Mouse (Mus musculus): ENCODE measurements around the gene Pltp. TPM values are rescaled to one million over a fixed set of nuclear protein-coding genes. Genes with fewer than 3 reads are reported as not detected.
"Not testable (repeated sequence)": the region's sequence is repeated elsewhere in the genome, so short reads cannot be mapped to it uniquely, and the experiment has no call there.

Gene Pltp
- polyA plus RNA-seq, 1 experiment from 2014 or later, result 67.2 TPM

DNA sequence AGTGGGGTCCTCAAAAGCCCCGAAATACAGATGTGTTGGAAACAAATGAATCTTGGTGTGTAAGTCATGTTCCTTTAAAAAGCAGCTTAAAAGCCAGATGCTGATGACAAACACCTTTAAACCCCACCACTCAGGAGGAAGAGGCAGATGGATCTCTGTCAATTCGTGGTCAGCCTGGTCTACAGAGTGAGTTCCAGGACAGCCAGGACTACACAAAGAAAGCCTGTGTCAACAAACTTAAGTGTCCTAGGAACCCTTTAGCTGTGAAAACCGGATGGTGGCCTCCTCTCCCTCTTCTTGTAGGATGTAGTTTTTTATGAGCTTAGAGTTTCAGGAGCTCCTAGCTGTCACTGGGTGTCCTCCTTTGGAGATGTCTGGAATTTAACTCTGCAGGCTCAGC lies 16.1 kb upstream of the Pltp start:
- Histone ChIP-seq H3K36me3 (ENCODE audit: control insufficient read depth, insufficient read depth) (0 out of 2 replicates have a peak, but pooled peaks cover 2% of the 10 kb centered on the region), H3K27me3 (ENCODE audit: control insufficient read depth, insufficient read depth, low read length) (no peaks in the 10 kb centered on the region), H3K4me1 (ENCODE audit: control insufficient read depth, insufficient read depth, low read length) (peaks cover 24% of the 10 kb centered on the region), H3K4me2 (ENCODE audit: low read depth, low read length) (no peak overlapping the region), H3K27ac (ENCODE audit: low read length) (peak overlapping the region; percentile 89), H3K9me3 (replicated peaks; ENCODE audit: control insufficient read depth, low read length) (no peaks in the 10 kb centered on the region), H3K9ac (ENCODE audit: low read length) (peak overlapping the region; percentile 38), H3K4me3 (ENCODE audit: low read length) (no peak overlapping the region)
- WGBS, result 48% methylated on average over 3 of the region's 3 CpGs
- ATAC-seq (replicated peaks; ENCODE audit: extremely low read depth, insufficient read depth, low FRiP score), result no peak

DNA sequence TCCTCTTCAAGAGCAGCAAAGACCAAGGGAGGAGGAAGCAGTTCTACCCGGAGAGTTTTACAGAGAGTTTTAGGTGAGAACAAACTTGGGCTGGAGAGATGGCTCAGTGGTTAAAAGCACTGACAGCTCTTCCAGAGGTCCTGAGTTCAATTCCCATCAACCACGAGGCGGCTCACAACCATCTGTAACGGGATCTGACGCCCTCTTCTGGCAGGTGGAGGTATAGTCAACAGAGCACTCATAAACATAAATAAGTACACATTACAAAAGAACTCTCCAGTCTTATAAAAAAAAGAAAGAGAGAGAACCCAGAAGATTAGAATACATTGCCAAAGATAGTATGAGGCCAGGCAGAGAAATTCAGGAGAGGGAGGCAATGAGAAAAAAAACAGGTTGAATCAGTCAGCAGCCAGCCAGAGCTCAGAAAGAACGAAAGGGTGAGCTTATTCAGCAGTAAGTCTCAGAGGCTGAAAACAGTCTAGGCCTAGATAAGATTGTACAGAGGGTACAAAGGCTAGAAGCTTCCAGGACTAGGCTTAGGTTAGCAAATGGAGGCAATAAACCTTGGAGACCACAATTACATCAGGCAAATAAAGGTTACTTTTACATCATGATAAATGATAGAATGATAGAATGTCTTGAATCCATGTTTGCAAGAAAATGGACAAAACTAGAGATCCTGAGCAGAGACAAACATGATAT lies 14.2 kb upstream of the Pltp start:
- H3K27ac ChIP-seq (ENCODE audit: low read length), result no peak overlapping the region
- H3K9ac ChIP-seq (ENCODE audit: low read length), result no peak overlapping the region
- H3K36me3 ChIP-seq (ENCODE audit: control insufficient read depth, insufficient read depth), result no peaks in the 10 kb centered on the region
- no peak for ATAC-seq (replicated peaks; ENCODE audit: extremely low read depth, insufficient read depth, low FRiP score)
- H3K4me3 ChIP-seq (ENCODE audit: low read length), result no peak overlapping the region
- H3K27me3 ChIP-seq (ENCODE audit: control insufficient read depth, insufficient read depth, low read length), result no peaks in the 10 kb centered on the region
- H3K4me2 ChIP-seq (ENCODE audit: low read depth, low read length), result no peak overlapping the region
- peaks cover 23% of the 10 kb centered on the region for H3K4me1 ChIP-seq (ENCODE audit: control insufficient read depth, insufficient read depth, low read length)
- WGBS, result 50% methylated on average over 6 of the region's 6 CpGs
- peaks cover 7% of the 10 kb centered on the region for H3K9me3 ChIP-seq (replicated peaks; ENCODE audit: control insufficient read depth, low read length)

DNA sequence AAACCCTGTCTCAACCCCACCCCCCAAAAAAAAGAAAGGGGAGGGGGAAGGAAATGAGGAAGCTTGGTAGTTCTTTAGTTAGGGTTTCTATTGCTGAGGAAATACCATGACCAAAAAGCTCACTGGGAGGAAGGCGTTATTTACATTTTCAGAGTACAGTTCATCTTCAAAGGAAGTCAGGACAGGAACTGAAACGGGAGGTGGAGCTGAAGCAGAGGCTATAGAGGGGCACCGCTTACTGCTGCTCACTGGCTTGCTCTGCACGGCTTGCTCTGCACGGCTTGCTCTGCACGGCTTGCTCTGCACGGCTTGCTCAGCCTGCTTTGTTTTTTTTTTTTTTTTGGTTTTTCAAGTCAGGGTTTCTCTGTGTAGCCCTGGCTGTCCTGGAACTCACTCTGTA lies 11.0 kb upstream of the Pltp start:
- no peaks in the 10 kb centered on the region for H3K36me3 ChIP-seq (ENCODE audit: control insufficient read depth, insufficient read depth)
- no peaks in the 10 kb centered on the region for H3K27me3 ChIP-seq (ENCODE audit: control insufficient read depth, insufficient read depth, low read length)
- H3K27ac ChIP-seq (ENCODE audit: low read length), result no peak overlapping the region
- peaks cover 7% of the 10 kb centered on the region for H3K9me3 ChIP-seq (replicated peaks; ENCODE audit: control insufficient read depth, low read length)
- 58% methylated on average over 7 of the region's 7 CpGs for WGBS
- no peak overlapping the region for H3K9ac ChIP-seq (ENCODE audit: low read length)
- H3K4me1 ChIP-seq (ENCODE audit: control insufficient read depth, insufficient read depth, low read length), result peaks cover 12% of the 10 kb centered on the region
- no peak overlapping the region for H3K4me3 ChIP-seq (ENCODE audit: low read length)
- no peak for ATAC-seq (replicated peaks; ENCODE audit: extremely low read depth, insufficient read depth, low FRiP score)
- no peak overlapping the region for H3K4me2 ChIP-seq (ENCODE audit: low read depth, low read length)

DNA sequence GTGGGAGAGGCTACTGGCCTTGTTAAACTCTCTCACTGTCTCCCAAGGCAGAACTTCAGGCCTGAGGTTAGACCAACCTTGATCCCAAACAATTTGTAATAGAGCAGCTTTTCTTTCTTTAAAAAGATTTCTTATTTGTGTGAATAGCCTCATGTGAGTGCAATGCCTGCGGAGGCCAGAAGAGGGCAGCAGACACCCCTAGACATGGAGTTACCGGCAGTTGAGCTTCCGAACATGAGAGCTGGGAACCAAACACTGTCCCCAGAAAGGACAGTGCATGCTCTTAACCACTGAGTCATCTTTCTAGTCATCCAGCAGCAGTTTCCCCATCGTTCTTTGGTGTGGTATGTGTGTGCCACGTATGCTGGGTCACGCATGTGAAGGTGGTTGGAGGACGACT lies 10.1 kb upstream of the Pltp start:
- no peak for ATAC-seq (replicated peaks; ENCODE audit: extremely low read depth, insufficient read depth, low FRiP score)
- Histone ChIP-seq H3K27ac (ENCODE audit: low read length) (peak overlapping the region; percentile 90), H3K4me1 (ENCODE audit: control insufficient read depth, insufficient read depth, low read length) (peaks cover 16% of the 10 kb centered on the region), H3K36me3 (ENCODE audit: control insufficient read depth, insufficient read depth) (no peaks in the 10 kb centered on the region), H3K9ac (ENCODE audit: low read length) (no peak overlapping the region), H3K4me3 (ENCODE audit: low read length) (no peak overlapping the region), H3K9me3 (replicated peaks; ENCODE audit: control insufficient read depth, low read length) (peaks cover 7% of the 10 kb centered on the region), H3K4me2 (ENCODE audit: low read depth, low read length) (no peak overlapping the region), H3K27me3 (ENCODE audit: control insufficient read depth, insufficient read depth, low read length) (no peaks in the 10 kb centered on the region)
- 87% methylated on average over 7 of the region's 7 CpGs for WGBS

DNA sequence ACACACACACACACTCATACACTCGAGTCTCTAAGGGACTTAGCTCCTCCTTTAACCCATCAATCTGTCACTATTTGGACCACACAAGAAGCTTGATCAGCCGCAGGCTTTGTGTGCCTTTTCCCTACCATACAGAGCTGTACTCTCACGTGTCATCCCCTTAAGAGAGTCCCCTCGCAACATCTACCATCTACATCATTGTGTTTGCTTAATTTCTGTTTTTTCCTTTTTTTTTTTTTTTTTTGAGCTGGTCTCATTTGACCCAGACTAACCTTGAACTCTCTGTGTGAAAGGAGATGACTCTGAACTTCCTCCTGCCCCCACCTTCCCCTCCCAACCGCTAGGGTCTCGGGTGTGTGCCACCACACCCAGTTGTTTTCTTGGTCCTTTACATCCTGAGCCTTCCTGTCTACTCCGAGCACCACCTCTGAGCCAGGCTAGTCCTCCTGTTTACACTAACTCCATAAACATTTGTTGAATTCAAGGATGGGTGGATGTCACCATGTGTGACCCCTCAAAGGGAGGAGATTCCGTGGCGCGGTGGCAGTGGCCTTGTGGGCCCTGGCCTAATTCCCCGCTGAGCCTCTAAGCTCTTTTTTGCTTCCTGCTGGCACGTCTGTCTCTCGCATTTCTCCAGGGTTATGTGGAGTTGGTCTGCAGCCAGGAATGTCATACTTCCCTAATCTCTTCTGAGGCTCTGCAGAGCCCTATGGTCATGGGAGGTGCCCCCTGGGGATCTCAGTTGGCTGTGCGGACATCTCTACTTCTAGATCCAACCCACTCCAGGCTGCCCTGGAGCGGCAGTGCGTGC lies 9.4 kb upstream of the Pltp start:
- Histone ChIP-seq H3K27me3 (ENCODE audit: control insufficient read depth, insufficient read depth, low read length) (no peaks in the 10 kb centered on the region), H3K4me1 (ENCODE audit: control insufficient read depth, insufficient read depth, low read length) (peaks cover 20% of the 10 kb centered on the region), H3K4me3 (ENCODE audit: low read length) (no peak overlapping the region), H3K27ac (ENCODE audit: low read length) (peak overlapping the region; percentile 90), H3K9ac (ENCODE audit: low read length) (peak overlapping the region; percentile 39), H3K9me3 (replicated peaks; ENCODE audit: control insufficient read depth, low read length) (peaks cover 7% of the 10 kb centered on the region), H3K36me3 (ENCODE audit: control insufficient read depth, insufficient read depth) (no peaks in the 10 kb centered on the region), H3K4me2 (ENCODE audit: low read depth, low read length) (no peak overlapping the region)
- ATAC-seq (replicated peaks; ENCODE audit: extremely low read depth, insufficient read depth, low FRiP score), result peak; percentile 91
- WGBS, result 16% methylated on average over 16 of the region's 16 CpGs

DNA sequence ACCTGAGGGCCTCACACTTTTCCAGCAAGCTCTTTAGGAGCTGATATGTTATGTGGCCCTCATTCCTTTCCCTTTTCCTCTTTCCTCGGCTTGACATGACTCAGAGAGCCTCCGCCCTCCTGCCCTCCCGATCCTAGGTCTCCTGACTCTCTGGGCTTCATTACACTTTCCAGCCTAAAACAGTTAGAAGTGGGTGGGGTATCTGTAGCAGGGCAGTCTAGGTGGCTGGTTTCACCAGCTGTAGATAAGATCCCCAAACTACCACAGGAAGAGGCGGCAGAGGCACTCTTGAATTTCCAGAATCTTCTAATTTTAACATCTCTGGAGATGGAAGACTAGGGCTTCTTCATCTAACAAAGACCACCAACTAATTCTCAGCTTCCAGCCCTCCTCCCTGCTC lies 7.1 kb upstream of the Pltp start:
- Histone ChIP-seq H3K27me3 (ENCODE audit: control insufficient read depth, insufficient read depth, low read length) (no peaks in the 10 kb centered on the region), H3K9me3 (replicated peaks; ENCODE audit: control insufficient read depth, low read length) (peaks cover 7% of the 10 kb centered on the region), H3K4me2 (ENCODE audit: low read depth, low read length) (no peak overlapping the region), H3K36me3 (ENCODE audit: control insufficient read depth, insufficient read depth) (no peaks in the 10 kb centered on the region), H3K9ac (ENCODE audit: low read length) (no peak overlapping the region), H3K4me1 (ENCODE audit: control insufficient read depth, insufficient read depth, low read length) (peaks cover 31% of the 10 kb centered on the region), H3K27ac (ENCODE audit: low read length) (no peak overlapping the region), H3K4me3 (ENCODE audit: low read length) (no peak overlapping the region)
- 65% methylated on average over 4 of the region's 4 CpGs for WGBS
- ATAC-seq (replicated peaks; ENCODE audit: extremely low read depth, insufficient read depth, low FRiP score), result no peak

DNA sequence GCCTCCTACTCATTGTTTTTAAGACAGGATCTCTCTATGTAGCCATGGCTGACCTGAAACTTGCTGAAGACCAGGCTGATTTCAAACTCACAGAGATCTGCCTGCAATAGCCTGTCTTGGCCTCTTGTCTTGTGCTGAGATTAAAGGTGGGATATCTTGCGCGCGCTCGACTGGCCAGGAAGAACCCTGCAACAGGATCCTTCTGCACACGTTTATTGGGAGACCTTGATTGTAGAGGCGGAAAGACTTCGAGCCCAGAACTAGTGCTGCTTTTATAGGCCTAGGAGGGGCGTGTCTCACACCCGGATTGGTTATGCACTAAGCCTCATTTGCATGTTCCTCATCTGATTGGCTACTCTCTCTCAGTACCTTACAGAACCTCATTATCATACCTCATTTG lies 5.9 kb upstream of the Pltp start:
- not testable (repeated sequence) for H3K4me2 ChIP-seq (ENCODE audit: low read depth, low read length); H3K36me3 ChIP-seq (ENCODE audit: control insufficient read depth, insufficient read depth); H3K4me3 ChIP-seq (ENCODE audit: low read length); H3K27ac ChIP-seq (ENCODE audit: low read length); H3K9me3 ChIP-seq (replicated peaks; ENCODE audit: control insufficient read depth, low read length); ATAC-seq (replicated peaks; ENCODE audit: extremely low read depth, insufficient read depth, low FRiP score); H3K9ac ChIP-seq (ENCODE audit: low read length); H3K27me3 ChIP-seq (ENCODE audit: control insufficient read depth, insufficient read depth, low read length)
- H3K4me1 ChIP-seq (ENCODE audit: control insufficient read depth, insufficient read depth, low read length), result peaks cover 31% of the 10 kb centered on the region
- 91% methylated on average over 8 of the region's 9 CpGs for WGBS

DNA sequence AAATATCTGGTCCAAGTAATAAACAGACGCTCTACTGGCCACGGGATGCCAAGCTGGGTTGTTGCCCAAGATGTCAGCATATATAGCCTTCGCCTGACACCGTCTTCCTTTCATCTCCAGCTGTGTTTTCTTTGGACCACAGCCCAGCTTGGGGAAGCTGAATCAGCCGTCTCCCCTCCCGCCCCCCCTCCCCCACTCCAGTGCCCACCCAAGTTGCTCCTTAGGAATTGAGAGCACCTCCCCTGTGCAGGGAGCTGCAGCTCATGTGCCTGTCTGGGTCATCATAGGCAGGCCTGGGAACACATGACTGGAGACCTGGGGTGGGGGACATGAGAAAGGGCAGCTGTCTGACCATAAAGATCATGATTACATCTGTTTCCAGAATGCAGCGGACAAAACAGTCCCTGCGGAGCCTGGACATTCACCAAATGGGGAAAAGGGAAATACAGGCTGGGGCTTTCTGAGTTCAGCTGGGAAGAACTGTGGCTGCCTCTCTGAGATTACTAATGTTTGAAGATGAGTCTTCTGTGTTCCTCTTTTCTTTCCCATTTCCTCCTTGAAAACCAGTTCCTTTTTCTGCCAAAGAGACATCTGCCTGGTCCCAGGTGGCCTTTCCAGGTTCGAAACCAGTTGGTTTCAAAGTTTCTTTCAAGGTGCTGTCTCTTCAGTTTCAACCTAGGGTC lies 4.8 kb upstream of the Pltp start:
- ATAC-seq (replicated peaks; ENCODE audit: extremely low read depth, insufficient read depth, low FRiP score), result peak; percentile 38
- H3K4me3 ChIP-seq (ENCODE audit: low read length), result no peak overlapping the region
- WGBS, result 35% methylated on average over 9 of the region's 9 CpGs
- no peaks in the 10 kb centered on the region for H3K36me3 ChIP-seq (ENCODE audit: control insufficient read depth, insufficient read depth)
- H3K27ac ChIP-seq (ENCODE audit: low read length), result peak overlapping the region; percentile 70
- peaks cover 4% of the 10 kb centered on the region for H3K27me3 ChIP-seq (ENCODE audit: control insufficient read depth, insufficient read depth, low read length)
- peaks cover 31% of the 10 kb centered on the region for H3K4me1 ChIP-seq (ENCODE audit: control insufficient read depth, insufficient read depth, low read length)
- H3K9me3 ChIP-seq (replicated peaks; ENCODE audit: control insufficient read depth, low read length), result no peaks in the 10 kb centered on the region
- peak overlapping the region; percentile 3; the same call in 1 of the 2 replicates for H3K4me2 ChIP-seq (ENCODE audit: low read depth, low read length)
- no peak overlapping the region for H3K9ac ChIP-seq (ENCODE audit: low read length)

DNA sequence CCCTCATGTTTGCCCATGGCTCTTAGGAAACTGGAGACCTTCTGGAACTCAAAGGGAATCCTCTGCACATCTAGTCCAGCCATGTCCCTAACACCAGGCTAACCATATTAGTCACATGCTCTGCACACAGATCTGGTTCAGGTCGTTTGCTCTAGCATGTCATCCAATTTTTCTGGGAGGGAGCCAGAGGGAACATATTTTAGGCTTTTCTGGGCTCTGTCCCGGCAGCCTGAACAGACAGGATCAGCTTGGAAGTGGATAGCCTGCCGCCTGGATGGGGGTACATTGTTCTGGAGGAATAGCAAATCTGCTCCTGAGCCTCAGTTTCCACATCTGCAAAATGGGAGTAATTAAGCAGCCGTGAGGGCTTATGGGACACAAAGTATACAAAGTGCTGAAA lies 3.6 kb upstream of the Pltp start:
- 58% methylated on average over 4 of the region's 4 CpGs for WGBS
- H3K36me3 ChIP-seq (ENCODE audit: control insufficient read depth, insufficient read depth), result no peaks in the 10 kb centered on the region

More for the DNA sequence above, 3.6 kb upstream of the Pltp start:
- Histone ChIP-seq H3K9ac (ENCODE audit: low read length) (no peak overlapping the region), H3K27ac (ENCODE audit: low read length) (no peak overlapping the region), H3K4me1 (ENCODE audit: control insufficient read depth, insufficient read depth, low read length) (peaks cover 28% of the 10 kb centered on the region), H3K4me3 (ENCODE audit: low read length) (no peak overlapping the region), H3K27me3 (ENCODE audit: control insufficient read depth, insufficient read depth, low read length) (peaks cover 12% of the 10 kb centered on the region), H3K4me2 (ENCODE audit: low read depth, low read length) (no peak overlapping the region), H3K9me3 (replicated peaks; ENCODE audit: control insufficient read depth, low read length) (no peaks in the 10 kb centered on the region)
- ATAC-seq (replicated peaks; ENCODE audit: extremely low read depth, insufficient read depth, low FRiP score), result no peak

Data from heart, embryonic 16.5 days (tissue).